Mouse (Mus musculus) lung, embryonic 16.5 days (tissue): ENCODE data around the gene Ccdc155. TPM values are rescaled to one million over a fixed set of nuclear protein-coding genes. Genes with fewer than 3 reads are reported as not detected.
A peak's percentile ranks its signal among the peaks of the same experiment; 100 is the strongest.
"Not testable (repeated sequence)": the region's sequence is repeated elsewhere in the genome, so short reads cannot be mapped to it uniquely, and the experiment has no call there.

Source experiments
- ATAC-seq: fragments of 200-750 bp; cut with Nextera tagmentation; 2 replicates; pipeline ENCODE4 v1.8.0; 2017; ENCODE audit warnings: low read depth, mild to moderate bottlenecking, moderate library complexity
- H3K27ac ChIP-seq: fragments of 300-500 bp; sonication (generic); 2 replicates; pipeline ENCODE4 v1.5.1; 2014; ENCODE audit warnings: mild to moderate bottlenecking, control low read depth, low read length
- H3K27me3 ChIP-seq: fragments of 300-500 bp; sonication (generic); 2 replicates; pipeline ENCODE4 v1.6.1; 2014; ENCODE audit warnings: low read depth, low read length, mixed read lengths; ENCODE audit not compliant: control insufficient read depth, insufficient read depth
- H3K36me3 ChIP-seq: fragments of 300-500 bp; sonication (generic); 2 replicates; pipeline ENCODE4 v1.6.1; 2014; ENCODE audit warnings: low read length; ENCODE audit not compliant: control insufficient read depth, insufficient read depth
- H3K4me1 ChIP-seq: fragments of 300-500 bp; sonication (generic); replicated peaks from 2 replicates; pipeline ENCODE4 v1.6.1; 2014; ENCODE audit warnings: low read length, mixed read lengths; ENCODE audit not compliant: control insufficient read depth, insufficient read depth
- H3K4me2 ChIP-seq: fragments of 300-500 bp; sonication (generic); 2 replicates; pipeline ENCODE4 v1.6.1; 2014; ENCODE audit warnings: low read depth, low read length, control low read depth
- H3K4me3 ChIP-seq: fragments of 300-500 bp; sonication (generic); 2 replicates; pipeline ENCODE4 v1.5.1; 2014; ENCODE audit warnings: mild to moderate bottlenecking, low read length, control low read depth
- H3K9ac ChIP-seq: fragments of 300-500 bp; sonication (generic); 2 replicates; pipeline ENCODE4 v1.6.1; 2014; ENCODE audit warnings: low read length, control low read depth
- H3K9me3 ChIP-seq: fragments of 300-500 bp; sonication (generic); 2 replicates; pipeline ENCODE4 v1.6.1; 2016; ENCODE audit warnings: low read length; ENCODE audit not compliant: control insufficient read depth
- WGBS: fragments of 180-500 bp; shearing (Covaris S2); extraction: QIAGEN DNeasy Blood & Tissue Kit; methylation state at CpG from one replicate; pipeline ENCODE4 v1.1.7; 2014; 5-methylcytosine and 5-hydroxymethylcytosine counted together
- polyA plus RNA-seq: library from polyadenylated mRNA; unstranded; fragments of >200 nt; fragmentation: Nextera tagmentation; extraction: Ambion mirVana; gene quantifications from 2 replicates; pipeline ENCODE4 v1.2.1, GENCODE M21; 2015

The Ccdc155 gene
- polyA plus RNA-seq, 1 experiment from 2014 or later, result 1.3 TPM

DNA sequence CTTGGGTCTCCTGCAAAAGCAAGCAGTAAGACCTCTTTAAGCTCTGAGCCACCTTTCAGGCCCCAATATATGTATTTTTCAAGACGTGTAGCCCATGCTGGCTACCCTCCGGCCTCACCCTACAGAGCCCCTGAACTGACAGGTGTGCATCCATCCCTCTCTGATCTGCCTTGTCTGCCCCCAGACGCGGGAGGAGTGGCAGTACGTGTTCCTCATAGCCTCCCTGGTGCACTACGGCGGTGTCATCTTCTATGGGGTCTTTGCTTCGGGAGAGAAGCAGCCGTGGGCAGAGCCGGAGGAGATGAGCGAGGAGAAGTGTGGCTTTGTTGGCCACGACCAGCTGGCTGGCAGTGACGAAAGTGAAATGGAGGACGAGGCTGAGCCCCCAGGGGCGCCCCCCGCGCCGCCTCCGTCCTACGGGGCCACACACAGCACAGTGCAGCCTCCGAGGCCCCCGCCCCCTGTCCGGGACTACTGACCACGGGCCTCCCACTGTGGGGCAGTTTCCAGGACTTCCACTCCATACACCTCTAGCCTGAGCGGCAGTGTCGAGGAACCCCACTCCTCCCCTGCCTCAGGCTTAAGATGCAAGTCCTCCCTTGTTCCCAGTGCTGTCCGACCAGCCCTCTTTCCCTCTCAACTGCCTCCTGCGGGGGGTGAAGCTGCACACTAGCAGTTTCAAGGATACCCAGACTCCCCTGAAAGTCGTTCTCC lies 30.0 kb downstream of the Ccdc155 start:
- no peaks in the 10 kb centered on the region for H3K36me3 ChIP-seq
- H3K9ac ChIP-seq, result no peak overlapping the region
- H3K4me1 ChIP-seq, result 0 out of 2 replicates have a peak, but pooled peaks cover 3% of the 10 kb centered on the region
- peaks cover 68% of the 10 kb centered on the region for H3K27me3 ChIP-seq
- no peak overlapping the region for H3K27ac ChIP-seq
- peak; percentile 15; the same call in 1 of the 2 replicates for ATAC-seq
- no peak overlapping the region for H3K4me2 ChIP-seq
- H3K4me3 ChIP-seq, result peak overlapping the region; percentile 9; the same call in 1 of the 2 replicates
- H3K9me3 ChIP-seq, result peaks cover 10% of the 10 kb centered on the region
- WGBS, result 4% methylated on average over 29 of the region's 29 CpGs

GRCm38 (mm10) chr7:45173772-45174171 lies 30.9 kb downstream of the Ccdc155 start:
- H3K4me3 ChIP-seq, H3K4me2 ChIP-seq, H3K27ac ChIP-seq, ATAC-seq, H3K9ac ChIP-seq, H3K4me1 ChIP-seq, H3K36me3 ChIP-seq: not testable (repeated sequence)
- peaks cover 68% of the 10 kb centered on the region for H3K27me3 ChIP-seq
- 87% methylated on average over 1 of the region's 1 CpGs for WGBS
- peaks cover 17% of the 10 kb centered on the region for H3K9me3 ChIP-seq

DNA sequence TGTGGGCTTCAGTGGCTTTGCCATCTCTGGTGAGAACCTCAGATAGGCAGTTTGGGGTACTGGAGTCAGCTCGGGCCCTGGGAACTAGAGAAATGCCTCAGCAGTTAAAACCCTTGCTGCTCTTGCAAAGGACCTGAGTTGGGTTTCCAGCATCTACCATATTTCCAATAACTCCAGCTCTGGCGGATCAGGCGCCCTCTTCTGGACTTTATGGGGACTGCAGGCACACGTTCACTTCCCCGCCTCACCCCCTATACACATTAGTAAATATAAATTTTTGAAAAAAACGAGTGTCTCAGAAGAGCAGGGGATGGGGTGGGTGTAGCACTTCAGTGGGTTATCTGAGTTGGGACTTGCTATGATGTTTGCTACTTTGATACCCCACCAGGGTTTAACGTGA lies 31.7 kb downstream of the Ccdc155 start:
- 0 out of 2 replicates have a peak, but pooled peaks cover 3% of the 10 kb centered on the region for H3K4me1 ChIP-seq
- H3K4me2 ChIP-seq, result no peak overlapping the region
- 53% methylated on average over 7 of the region's 7 CpGs for WGBS
- no peak overlapping the region for H3K27ac ChIP-seq
- H3K4me3 ChIP-seq, result no peak overlapping the region
- no peak for ATAC-seq
- H3K27me3 ChIP-seq, result peaks cover 68% of the 10 kb centered on the region
- H3K36me3 ChIP-seq, result no peaks in the 10 kb centered on the region
- H3K9me3 ChIP-seq, result peaks cover 17% of the 10 kb centered on the region
- H3K9ac ChIP-seq, result no peak overlapping the region

- no peak for ATAC-seq
- peaks cover 68% of the 10 kb centered on the region for H3K27me3 ChIP-seq
- no peak overlapping the region for H3K27ac ChIP-seq
- H3K36me3 ChIP-seq, result no peaks in the 10 kb centered on the region
- H3K4me3 ChIP-seq, result no peak overlapping the region
- H3K4me1 ChIP-seq, result no peaks in the 10 kb centered on the region
- peaks cover 17% of the 10 kb centered on the region for H3K9me3 ChIP-seq
- no peak overlapping the region for H3K4me2 ChIP-seq
- H3K9ac ChIP-seq, result no peak overlapping the region
- 85% methylated on average over 3 of the region's 3 CpGs for WGBS
These were observed 35.2 kb downstream of the Ccdc155 start for GRCm38 (mm10) chr7:45169495-45169894.

DNA sequence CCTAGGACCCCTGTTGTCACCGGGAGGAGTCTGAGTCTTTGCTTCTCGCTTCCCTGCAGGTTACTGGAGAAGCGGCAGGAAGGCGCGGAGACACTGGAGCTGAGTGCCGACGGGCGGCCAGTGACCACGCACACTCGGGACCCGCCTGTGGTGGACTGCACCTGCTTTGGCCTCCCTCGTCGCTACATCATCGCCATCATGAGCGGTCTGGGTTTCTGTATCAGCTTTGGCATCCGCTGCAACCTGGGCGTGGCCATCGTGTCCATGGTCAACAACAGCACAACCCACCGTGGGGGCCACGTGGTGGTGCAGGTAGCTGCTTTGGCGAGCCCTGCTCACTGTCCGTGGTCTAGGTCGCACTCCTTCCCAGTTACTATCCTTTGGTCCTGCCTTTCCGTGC lies 36.0 kb downstream of the Ccdc155 start:
- Histone ChIP-seq H3K4me2 (no peak overlapping the region), H3K9me3 (peaks cover 17% of the 10 kb centered on the region), H3K4me1 (0 out of 2 replicates have a peak, but pooled peaks cover 2% of the 10 kb centered on the region), H3K9ac (no peak overlapping the region), H3K36me3 (no peaks in the 10 kb centered on the region), H3K27me3 (peaks cover 70% of the 10 kb centered on the region), H3K27ac (no peak overlapping the region), H3K4me3 (no peak overlapping the region)
- 7% methylated on average over 24 of the region's 24 CpGs for WGBS
- ATAC-seq, result no peak

GRCm38 (mm10) chr7:45167761-45168445 lies 36.8 kb downstream of the Ccdc155 start:
- Histone ChIP-seq H3K4me2 (no peak overlapping the region), H3K9me3 (peaks cover 17% of the 10 kb centered on the region), H3K4me3 (no peak overlapping the region), H3K36me3 (no peaks in the 10 kb centered on the region), H3K4me1 (0 out of 2 replicates have a peak, but pooled peaks cover 2% of the 10 kb centered on the region), H3K27ac (no peak overlapping the region), H3K27me3 (peaks cover 77% of the 10 kb centered on the region), H3K9ac (no peak overlapping the region)
- ATAC-seq, result no peak
- WGBS, result 3% methylated on average over 19 of the region's 19 CpGs

- H3K4me1 ChIP-seq, result peaks cover 6% of the 10 kb centered on the region
- no peaks in the 10 kb centered on the region for H3K36me3 ChIP-seq
- ATAC-seq, result no peak
- H3K4me2 ChIP-seq, result no peak overlapping the region
- WGBS, result 30% methylated on average over 10 of the region's 10 CpGs
- peaks cover 83% of the 10 kb centered on the region for H3K27me3 ChIP-seq
- peaks cover 17% of the 10 kb centered on the region for H3K9me3 ChIP-seq
- H3K9ac ChIP-seq, result no peak overlapping the region
- no peak overlapping the region for H3K4me3 ChIP-seq
- no peak overlapping the region for H3K27ac ChIP-seq
These were observed 37.7 kb downstream of the Ccdc155 start for GRCm38 (mm10) chr7:45166950-45167401.

DNA sequence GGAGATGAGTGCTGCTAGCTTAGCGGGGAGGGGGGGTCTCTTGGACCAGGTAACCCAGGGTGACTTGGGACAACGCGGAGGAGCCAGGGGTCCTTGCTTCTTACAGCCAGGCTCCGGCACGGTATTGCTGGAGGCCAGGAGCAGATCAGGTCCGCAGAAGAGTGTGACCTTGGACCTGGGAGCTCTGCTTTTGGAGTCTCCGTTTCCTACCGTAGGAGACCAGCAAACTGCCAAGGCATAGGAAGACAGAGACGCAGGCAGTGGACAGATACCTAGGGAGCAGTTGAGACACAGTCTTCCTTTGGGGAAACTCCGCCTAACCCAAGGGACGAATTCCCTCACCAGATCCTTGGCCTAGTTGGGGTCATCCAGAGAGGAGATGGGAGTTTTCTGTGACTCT lies 39.0 kb downstream of the Ccdc155 start:
- Histone ChIP-seq H3K4me3 (no peak overlapping the region), H3K9me3 (peaks cover 17% of the 10 kb centered on the region), H3K36me3 (no peaks in the 10 kb centered on the region), H3K27ac (no peak overlapping the region), H3K4me2 (no peak overlapping the region), H3K9ac (no peak overlapping the region), H3K27me3 (peaks cover 79% of the 10 kb centered on the region), H3K4me1 (peaks cover 6% of the 10 kb centered on the region)
- 40% methylated on average over 11 of the region's 11 CpGs for WGBS
- no peak for ATAC-seq

- peaks cover 75% of the 10 kb centered on the region for H3K27me3 ChIP-seq
- no peak overlapping the region for H3K27ac ChIP-seq
- peaks cover 9% of the 10 kb centered on the region for H3K9me3 ChIP-seq
- no peak overlapping the region for H3K4me2 ChIP-seq
- peaks cover 2% of the 10 kb centered on the region; the same call in 1 of the 2 replicates for H3K36me3 ChIP-seq
- 57% methylated on average over 5 of the region's 5 CpGs for WGBS
- no peak overlapping the region for H3K4me3 ChIP-seq
- no peak for ATAC-seq
- H3K4me1 ChIP-seq, result peaks cover 6% of the 10 kb centered on the region
- no peak overlapping the region for H3K9ac ChIP-seq
These were observed 39.9 kb downstream of the Ccdc155 start for GRCm38 (mm10) chr7:45164833-45165232.
